Mouse (Mus musculus) embryo, embryonic 10.5 days (tissue): ENCODE measurements around the gene Abhd5.
A peak's percentile ranks its signal among the peaks of the same experiment; 100 is the strongest.

ENCODE experiments used
- DNase-seq: peaks from one replicate; pipeline ENCODE4 v3.0.0-alpha.2; 2015; ENCODE audit warnings: low spot score

The Abhd5 gene

GRCm38 (mm10) chr9:122347882-122348281, 3.5 kb upstream of the Abhd5 start:
- DNase-seq, result no peak

- no peak for DNase-seq
Observed at GRCm38 (mm10) chr9:122349286-122349685, 2.1 kb upstream of the Abhd5 start.

- no peak for DNase-seq
Observed at GRCm38 (mm10) chr9:122350396-122351130, 845 bp upstream of the Abhd5 start.

- DNase-seq, result no peak
Observed at GRCm38 (mm10) chr9:122352025-122352392, 601 bp downstream of the Abhd5 start.

- no peak for DNase-seq
Observed at GRCm38 (mm10) chr9:122352911-122353310, 1.5 kb downstream of the Abhd5 start.

GRCm38 (mm10) chr9:122354240-122354639, 2.8 kb downstream of the Abhd5 start:
- DNase-seq, result no peak

GRCm38 (mm10) chr9:122357073-122357472, 5.7 kb downstream of the Abhd5 start:
- DNase-seq, result no peak

- DNase-seq, result no peak
Observed at GRCm38 (mm10) chr9:122357626-122358025, 6.2 kb downstream of the Abhd5 start.

GRCm38 (mm10) chr9:122364171-122364570, 12.8 kb downstream of the Abhd5 start:
- DNase-seq, result no peak

- no peak for DNase-seq
Observed at GRCm38 (mm10) chr9:122370292-122370794, 18.9 kb downstream of the Abhd5 start.

- DNase-seq, result peak; percentile 36
Observed at GRCm38 (mm10) chr9:122372506-122372905, 21.1 kb downstream of the Abhd5 start.

- no peak for DNase-seq
Observed at GRCm38 (mm10) chr9:122372991-122373390, 21.6 kb downstream of the Abhd5 start.

- no peak for DNase-seq
Observed at GRCm38 (mm10) chr9:122378986-122379385, 27.6 kb downstream of the Abhd5 start.

- peak; percentile 13 for DNase-seq
Observed at GRCm38 (mm10) chr9:122380959-122381358, 29.6 kb downstream of the Abhd5 start.

- DNase-seq, result no peak
Observed at GRCm38 (mm10) chr9:122382006-122382405, 30.6 kb downstream of the Abhd5 start.

GRCm38 (mm10) chr9:122386015-122386414, 34.6 kb downstream of the Abhd5 start:
- no peak for DNase-seq

GRCm38 (mm10) chr9:122389287-122389920, 38.0 kb downstream of the Abhd5 start:
- no peak for DNase-seq

- no peak for DNase-seq
Observed at GRCm38 (mm10) chr9:122395816-122396215, 44.4 kb downstream of the Abhd5 start.

- no peak for DNase-seq
Observed at GRCm38 (mm10) chr9:122397156-122397555, 45.7 kb downstream of the Abhd5 start.

- no peak for DNase-seq
Observed at GRCm38 (mm10) chr9:122398746-122399145, 47.3 kb downstream of the Abhd5 start.

- no peak for DNase-seq
Observed at GRCm38 (mm10) chr9:122401239-122401638, 49.8 kb downstream of the Abhd5 start.

GRCm38 (mm10) chr9:122410437-122411175, 59.2 kb downstream of the Abhd5 start:
- no peak for DNase-seq

GRCm38 (mm10) chr9:122414648-122415047, 63.2 kb downstream of the Abhd5 start:
- DNase-seq, result no peak
